Mouse (Mus musculus): ENCODE results near the gene 9230112D13Rik. TPM values are rescaled to one million over a fixed set of nuclear protein-coding genes. Genes with fewer than 3 reads are reported as not detected.

The 9230112D13Rik gene
- total and polyA plus RNA-seq, 3 experiments: 1.6 to 1.9 (median 1.7) TPM

GRCm38 (mm10) chr14:34549004-34549671 lies 26.5 kb upstream of the 9230112D13Rik start:
- dilution Hi-C loops (cut with MboI; ENCODE audit: extremely low pct_ligation_motif_present, extremely low pct_unique_long_range_greater_than_20kb, low sequenced_read_pairs): no loop called here
- Histone ChIP-seq H3K4me1 (ENCODE audit: control insufficient read depth in 1 of 2, insufficient read depth in 2 of 2) (peaks cover 2 to 5% of the 10 kb centered on the region in 2 experiments; a peak in 2 of 4 replicates), H3K79me2 (replicated peaks; ENCODE audit: control insufficient read depth, extremely low read depth, insufficient read depth, poor library complexity, severe bottlenecking) (no peaks in the 10 kb centered on the region), H3K4me3 (replicated peaks in 1 of 3; ENCODE audit: low read depth in 2 of 3, low read length in 2 of 3, poor library complexity in 1 of 3) (peak overlapping the region; percentile 62 to 74 (median 64)), H3K9me3 (replicated peaks; ENCODE audit: low read length) (no peaks in the 10 kb centered on the region), H3K4me2 (ENCODE audit: insufficient read depth, low read depth, poor library complexity, severe bottlenecking) (peak overlapping the region; percentile 92), H3K36me3 (replicated peaks in 1 of 2; ENCODE audit: control insufficient read depth in 1 of 2, insufficient read depth in 1 of 2, low read length in 1 of 2) (no peaks in the 10 kb centered on the region), H3K27me3 (replicated peaks) (no peaks in the 10 kb centered on the region), H3K9ac (ENCODE audit: insufficient read depth, low read depth) (peak overlapping the region; percentile 78), H3K27ac (ENCODE audit: insufficient read depth, low read depth) (no peak overlapping the region)
- TF ChIP-seq TBP (conservative IDR thresholded peaks at IDR 0.05; ENCODE audit: low read depth, low read length) (no peak), CHD1 (IDR thresholded peaks at IDR 0.05; ENCODE audit: low read depth, low read length) (no peak; the same call in 1 of the 2 replicates), MAZ (IDR thresholded peaks at IDR 0.05; ENCODE audit: low read depth, low read length) (peak; percentile 70; the same call in 1 of the 2 replicates), MAFK (IDR thresholded peaks at IDR 0.05; ENCODE audit: insufficient replicate concordance, low read length) (no peak), POLR2A (IDR thresholded peaks at IDR 0.05; ENCODE audit: low read depth, low read length) (peak; percentile 48; the same call in 1 of the 2 replicates), MEF2A (IDR thresholded peaks at IDR 0.05; ENCODE audit: borderline replicate concordance, low read depth, low read length) (0 out of 2 replicates have a peak, but pooled peaks have one; percentile 19), CTCF (conservative IDR thresholded peaks at IDR 0.05 in 1 of 2, IDR thresholded peaks at IDR 0.05 in 1 of 2; ENCODE audit: low read depth in 2 of 2, low read length in 2 of 2) (peak; percentile 43 to 96; a peak in 3 of 4 replicates), JUND (conservative IDR thresholded peaks at IDR 0.05; ENCODE audit: low read depth, low read length) (no peak), MYC (IDR thresholded peaks at IDR 0.05; ENCODE audit: low read depth, low read length) (no peak), RCOR1 (conservative IDR thresholded peaks at IDR 0.05; ENCODE audit: low read depth, low read length) (no peak), MXI1 (IDR thresholded peaks at IDR 0.05; ENCODE audit: low read depth, low read length) (peak; percentile 33; the same call in 1 of the 2 replicates), NRF1 (IDR thresholded peaks at IDR 0.05; ENCODE audit: low read depth, low read length) (peak; percentile 48), CHD2 (IDR thresholded peaks at IDR 0.05; ENCODE audit: low read length) (no peak), IRF4 (IDR thresholded peaks at IDR 0.05; ENCODE audit: low read depth, low read length) (peak; percentile 78), USF1 (IDR thresholded peaks at IDR 0.05; ENCODE audit: low read depth, low read length) (no peak), ELF1 (IDR thresholded peaks at IDR 0.05; ENCODE audit: low read depth, low read length) (peak; percentile 38; the same call in 1 of the 2 replicates), USF2 (conservative IDR thresholded peaks at IDR 0.05; ENCODE audit: low read depth, low read length) (no peak), HCFC1 (IDR thresholded peaks at IDR 0.05; ENCODE audit: low read depth, low read length) (no peak; the same call in 1 of the 2 replicates), TCF12 (IDR thresholded peaks at IDR 0.05; ENCODE audit: low read depth, low read length) (no peak), ZMIZ1 (IDR thresholded peaks at IDR 0.05; ENCODE audit: low read depth, low read length) (no peak), NELFE (IDR thresholded peaks at IDR 0.05; ENCODE audit: low read depth, low read length) (peak; percentile 42), JUN (IDR thresholded peaks at IDR 0.05; ENCODE audit: insufficient read depth, low read depth, low read length) (no peak), MAX (IDR thresholded peaks at IDR 0.05; ENCODE audit: low read length) (no peak; the same call in 1 of the 2 replicates), SMC3 (IDR thresholded peaks at IDR 0.05; ENCODE audit: low read depth, low read length) (peak; percentile 99), ETS1 (conservative IDR thresholded peaks at IDR 0.05; ENCODE audit: low read depth, low read length) (0 out of 2 replicates have a peak, but pooled peaks have one; percentile 11), UBTF (IDR thresholded peaks at IDR 0.05; ENCODE audit: low read depth, low read length) (peak; percentile 34; the same call in 1 of the 2 replicates), POLR2AphosphoS2 (IDR thresholded peaks at IDR 0.05; ENCODE audit: low read depth, low read length) (no peak), E2F4 (IDR thresholded peaks at IDR 0.05; ENCODE audit: insufficient replicate concordance, low read depth, low read length) (no peak), ZNF384 (IDR thresholded peaks at IDR 0.05; ENCODE audit: low read depth, low read length) (no peak), PAX5 (IDR thresholded peaks at IDR 0.05; ENCODE audit: low read length) (no peak), ZKSCAN1 (IDR thresholded peaks at IDR 0.05; ENCODE audit: borderline replicate concordance, low read depth, low read length) (no peak), ZC3H11A (IDR thresholded peaks at IDR 0.05; ENCODE audit: low read depth, low read length) (peak; percentile 80), EP300 (IDR thresholded peaks at IDR 0.05; ENCODE audit: low read length) (no peak), BHLHE40 (IDR thresholded peaks at IDR 0.05; ENCODE audit: low read depth, low read length) (peak; percentile 65; the same call in 1 of the 2 replicates), SIN3A (IDR thresholded peaks at IDR 0.05; ENCODE audit: low read length) (peak; percentile 58; the same call in 1 of the 2 replicates), KAT2A (IDR thresholded peaks at IDR 0.05; ENCODE audit: insufficient replicate concordance, low read length) (no peak), GABPA (IDR thresholded peaks at IDR 0.05; ENCODE audit: insufficient replicate concordance, low read depth, low read length) (no peak), RAD21 (IDR thresholded peaks at IDR 0.05; ENCODE audit: low read depth, low read length) (peak; percentile 88)
- DNase-seq (ENCODE audit: extremely low read depth): peak; percentile 79
- in situ Hi-C loops (cut with MboI; ENCODE audit: low pct_ligation_motif_present, low pct_unique_long_range_greater_than_20kb, low sequenced_read_pairs): loop anchor here (5.0 kb wide), 1 partner anchor 47 kb away; the partner anchor contains the start of gene Bmpr1a
